Mouse (Mus musculus) embryonic facial prominence, embryonic 11.5 days (tissue): ENCODE measurements around the gene Cacna2d4. TPM values are rescaled to one million over a fixed set of nuclear protein-coding genes. Genes with fewer than 3 reads are reported as not detected.

Source experiments
- ATAC-seq: fragments of 200-750 bp; cut with Nextera tagmentation; replicated peaks from 2 replicates; pipeline ENCODE4 v1.8.0; 2017; ENCODE audit warnings: low read depth; ENCODE audit not compliant: insufficient number of reproducible peaks, low FRiP score, low TSS enrichment
- DNase-seq: peaks from one replicate; pipeline ENCODE4 v3.0.0-alpha.2; 2015; ENCODE audit warnings: low spot score
- H3K27ac ChIP-seq: fragments of 300-500 bp; sonication (generic); replicated peaks from 2 replicates; pipeline ENCODE4 v1.5.1; 2014; ENCODE audit warnings: mild to moderate bottlenecking, low read depth, low read length, control low read depth
- H3K27me3 ChIP-seq: fragments of 300-500 bp; sonication (generic); 2 replicates; pipeline ENCODE4 v1.6.1; 2014; ENCODE audit warnings: mild to moderate bottlenecking, low read length, moderate library complexity, mixed read lengths; ENCODE audit not compliant: control insufficient read depth, insufficient read depth
- H3K36me3 ChIP-seq: fragments of 300-500 bp; sonication (generic); replicated peaks from 2 replicates; pipeline ENCODE4 v1.6.1; 2014; ENCODE audit warnings: low read depth, mild to moderate bottlenecking, low read length, moderate library complexity, mixed read lengths; ENCODE audit not compliant: control insufficient read depth, insufficient read depth
- H3K4me1 ChIP-seq: fragments of 300-500 bp; sonication (generic); 2 replicates; pipeline ENCODE4 v1.6.1; 2014; ENCODE audit warnings: low read length, mixed read lengths; ENCODE audit not compliant: control insufficient read depth, insufficient read depth
- H3K4me2 ChIP-seq: fragments of 300-500 bp; sonication (generic); 2 replicates; pipeline ENCODE4 v1.6.1; 2014; ENCODE audit warnings: low read depth, mild to moderate bottlenecking, control low read depth, low read length, moderate library complexity
- H3K4me3 ChIP-seq: fragments of 300-500 bp; sonication (generic); 2 replicates; pipeline ENCODE4 v1.5.1; 2014; ENCODE audit warnings: low read depth, low read length, control low read depth
- H3K9ac ChIP-seq: fragments of 300-500 bp; sonication (generic); replicated peaks from 2 replicates; pipeline ENCODE4 v1.6.1; 2014; ENCODE audit warnings: mild to moderate bottlenecking, control low read depth, low read length
- H3K9me3 ChIP-seq: fragments of 300-500 bp; sonication (generic); replicated peaks from 2 replicates; pipeline ENCODE4 v1.6.1; 2016; ENCODE audit warnings: mild to moderate bottlenecking, low read length, inconsistent platforms, mixed read lengths; ENCODE audit not compliant: control insufficient read depth
- WGBS: fragments of 180-500 bp; shearing (Covaris S2); extraction: QIAGEN DNeasy Blood & Tissue Kit; methylation state at CpG from one replicate; pipeline ENCODE4 v1.1.7; 2014; 5-methylcytosine and 5-hydroxymethylcytosine counted together
- polyA plus RNA-seq: library from polyadenylated mRNA; unstranded; fragments of >200 nt; fragmentation: Nextera tagmentation; extraction: Ambion mirVana; gene quantifications from 2 replicates; pipeline ENCODE4 v1.2.1, GENCODE M21; 2014

The Cacna2d4 gene
- polyA plus RNA-seq, 1 experiment from 2014 or later: not detected

DNA sequence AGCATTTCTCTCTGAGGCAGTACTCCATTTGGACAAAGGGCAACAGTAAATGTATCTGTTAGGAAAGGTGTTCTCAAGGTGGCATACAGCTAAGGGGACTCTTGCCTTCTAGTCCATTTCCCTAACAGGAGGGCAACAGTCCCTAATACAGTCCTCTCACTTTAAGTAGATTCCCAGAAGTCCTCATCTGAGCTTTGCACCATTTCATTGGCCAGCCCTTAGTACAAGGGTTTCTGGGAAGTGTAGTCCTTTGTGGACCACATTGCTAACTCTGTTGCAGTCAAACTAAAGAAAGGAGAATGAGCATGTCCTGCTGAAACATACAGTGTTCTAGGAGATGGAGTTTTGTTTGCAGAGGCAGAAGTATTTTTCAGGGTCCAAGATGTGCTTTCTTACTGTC is 105.1 kb downstream of the Cacna2d4 start:
- Histone ChIP-seq H3K27me3 (no peaks in the 10 kb centered on the region), H3K9ac (no peak overlapping the region), H3K36me3 (no peaks in the 10 kb centered on the region), H3K27ac (no peak overlapping the region), H3K4me2 (no peak overlapping the region), H3K4me1 (no peaks in the 10 kb centered on the region), H3K9me3 (no peaks in the 10 kb centered on the region), H3K4me3 (no peak overlapping the region)
- DNase-seq: peak; percentile 54
- ATAC-seq: no peak

DNA sequence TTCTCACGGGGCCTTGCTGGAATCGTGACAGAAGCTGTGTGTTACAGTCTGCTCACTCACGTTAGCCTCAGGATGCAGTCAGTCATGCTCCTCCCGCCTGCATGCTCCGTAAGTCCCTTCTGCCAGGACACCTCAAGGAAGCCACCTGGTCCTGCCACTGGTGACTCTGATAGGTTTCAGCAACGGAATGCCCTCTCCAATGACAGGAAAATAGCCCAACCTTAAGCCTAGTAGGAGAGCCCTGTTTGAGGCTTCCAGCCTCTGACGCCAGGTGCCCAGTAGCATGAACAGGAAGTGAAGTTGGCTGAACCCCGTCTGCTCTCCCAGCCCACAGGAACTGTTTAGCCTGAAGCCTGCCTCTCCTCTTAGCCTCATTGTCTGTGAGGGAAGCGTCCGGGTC is 109.9 kb downstream of the Cacna2d4 start:
- Histone ChIP-seq H3K4me1 (no peaks in the 10 kb centered on the region), H3K27me3 (no peaks in the 10 kb centered on the region), H3K4me2 (no peak overlapping the region), H3K36me3 (no peaks in the 10 kb centered on the region), H3K4me3 (no peak overlapping the region), H3K9ac (no peak overlapping the region), H3K9me3 (no peaks in the 10 kb centered on the region), H3K27ac (no peak overlapping the region)
- no peak for DNase-seq
- ATAC-seq: no peak
- WGBS: 60% methylated on average over 10 of the region's 10 CpGs

DNA sequence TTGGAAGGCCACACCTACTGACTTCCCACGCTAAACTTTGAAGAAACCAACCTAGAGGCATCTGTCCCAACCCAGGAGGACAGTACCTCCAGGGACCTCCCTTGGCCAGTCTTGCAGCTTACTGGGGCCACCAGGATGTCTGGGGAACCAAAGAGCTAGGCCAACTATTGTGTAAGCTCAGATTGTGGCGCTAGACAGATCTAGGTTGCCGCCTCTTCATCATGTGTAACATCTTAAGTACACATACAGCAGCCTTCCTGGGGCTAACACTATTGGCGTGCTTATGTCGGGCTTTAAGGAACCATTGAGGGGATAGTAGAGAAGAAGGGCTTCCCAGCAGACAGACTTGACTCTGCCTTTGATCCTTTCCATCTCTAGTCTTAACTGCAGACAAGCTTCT is 111.5 kb downstream of the Cacna2d4 start:
- no peaks in the 10 kb centered on the region for H3K9me3 ChIP-seq
- 79% methylated on average over 5 of the region's 5 CpGs for WGBS
- no peak overlapping the region for H3K4me2 ChIP-seq
- no peak overlapping the region for H3K4me3 ChIP-seq
- no peak overlapping the region for H3K27ac ChIP-seq
- no peaks in the 10 kb centered on the region for H3K4me1 ChIP-seq
- DNase-seq: no peak
- H3K36me3 ChIP-seq: no peaks in the 10 kb centered on the region
- no peak for ATAC-seq
- H3K27me3 ChIP-seq: no peaks in the 10 kb centered on the region
- no peak overlapping the region for H3K9ac ChIP-seq

DNA sequence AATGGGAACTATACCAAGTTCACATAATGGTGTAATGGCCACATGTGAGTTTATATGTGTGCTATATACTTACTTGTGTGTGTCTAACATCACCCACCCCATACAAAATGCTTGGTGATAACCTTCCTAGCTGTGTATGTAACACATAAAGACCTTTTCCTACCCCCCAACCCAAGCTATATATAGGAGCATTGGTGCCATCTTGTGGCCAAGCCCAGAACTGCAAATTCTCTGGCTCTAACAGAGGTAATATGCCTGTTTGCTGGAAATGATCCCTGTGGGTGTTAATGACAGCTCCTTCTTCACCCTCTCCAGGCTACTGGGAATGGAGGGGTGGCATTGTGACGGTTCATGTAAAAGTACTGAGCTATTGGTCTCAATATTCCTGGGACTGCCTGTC is 111.9 kb downstream of the Cacna2d4 start:
- WGBS: 0% methylated on average over 1 of the region's 1 CpGs
- Histone ChIP-seq H3K4me3 (no peak overlapping the region), H3K4me2 (no peak overlapping the region), H3K9me3 (no peaks in the 10 kb centered on the region), H3K27me3 (no peaks in the 10 kb centered on the region), H3K9ac (no peak overlapping the region), H3K4me1 (no peaks in the 10 kb centered on the region), H3K36me3 (no peaks in the 10 kb centered on the region), H3K27ac (no peak overlapping the region)
- ATAC-seq: no peak
- peak; percentile 94 for DNase-seq

DNA sequence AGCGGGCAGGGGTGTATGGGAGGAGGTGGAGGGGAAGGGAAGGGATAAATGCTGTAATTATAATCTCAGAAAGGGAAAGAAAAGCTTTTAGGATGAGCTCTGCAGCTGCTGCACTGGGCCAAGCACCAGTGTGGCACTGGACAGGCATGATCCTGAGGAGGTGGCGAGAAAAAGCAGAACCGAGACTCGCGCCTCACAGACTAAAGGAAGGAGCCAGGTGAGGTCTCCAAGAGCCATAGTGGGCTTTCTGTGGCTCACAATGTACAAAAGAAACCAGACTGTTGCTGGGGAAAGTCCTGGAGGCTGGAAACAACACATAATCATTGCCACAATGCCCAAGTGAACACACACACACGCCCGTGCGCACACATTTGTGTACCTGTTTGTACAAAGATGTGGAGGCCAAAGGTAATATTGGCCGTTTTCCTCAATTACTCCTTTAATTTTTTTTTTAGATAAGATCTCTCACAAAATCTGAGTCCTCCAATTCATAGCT is 114.4 kb downstream of the Cacna2d4 start:
- Histone ChIP-seq H3K4me3 (no peak overlapping the region), H3K4me2 (no peak overlapping the region), H3K9me3 (no peaks in the 10 kb centered on the region), H3K9ac (no peak overlapping the region), H3K27ac (no peak overlapping the region), H3K36me3 (no peaks in the 10 kb centered on the region), H3K27me3 (no peaks in the 10 kb centered on the region), H3K4me1 (no peaks in the 10 kb centered on the region)
- ATAC-seq (no peak), DNase-seq (no peak)
- 85% methylated on average over 9 of the region's 9 CpGs for WGBS

DNA sequence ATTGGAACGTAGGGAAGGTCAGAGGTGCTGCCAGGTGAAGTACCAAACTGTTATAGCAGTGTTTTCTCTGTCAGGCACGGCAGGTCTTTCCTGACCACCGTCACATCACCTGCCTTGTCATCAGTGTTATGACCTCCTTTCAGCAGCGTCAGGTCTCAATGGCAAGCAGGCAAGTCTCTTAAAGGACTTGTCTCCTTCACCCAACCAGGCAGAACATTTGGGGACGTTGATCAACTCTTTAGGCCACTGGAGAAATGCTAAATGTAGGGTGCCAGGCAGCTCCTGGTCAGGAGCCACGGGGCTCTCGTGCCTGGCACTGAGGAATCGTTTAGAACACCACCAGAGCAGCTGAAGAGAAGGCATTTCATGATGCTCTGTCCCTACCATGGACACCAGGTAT is 115.3 kb downstream of the Cacna2d4 start:
- Histone ChIP-seq H3K27ac (no peak overlapping the region), H3K27me3 (no peaks in the 10 kb centered on the region), H3K4me3 (no peak overlapping the region), H3K9me3 (no peaks in the 10 kb centered on the region), H3K36me3 (no peaks in the 10 kb centered on the region), H3K4me2 (no peak overlapping the region), H3K4me1 (no peaks in the 10 kb centered on the region), H3K9ac (no peak overlapping the region)
- no peak for DNase-seq
- WGBS: 81% methylated on average over 8 of the region's 8 CpGs
- no peak for ATAC-seq

DNA sequence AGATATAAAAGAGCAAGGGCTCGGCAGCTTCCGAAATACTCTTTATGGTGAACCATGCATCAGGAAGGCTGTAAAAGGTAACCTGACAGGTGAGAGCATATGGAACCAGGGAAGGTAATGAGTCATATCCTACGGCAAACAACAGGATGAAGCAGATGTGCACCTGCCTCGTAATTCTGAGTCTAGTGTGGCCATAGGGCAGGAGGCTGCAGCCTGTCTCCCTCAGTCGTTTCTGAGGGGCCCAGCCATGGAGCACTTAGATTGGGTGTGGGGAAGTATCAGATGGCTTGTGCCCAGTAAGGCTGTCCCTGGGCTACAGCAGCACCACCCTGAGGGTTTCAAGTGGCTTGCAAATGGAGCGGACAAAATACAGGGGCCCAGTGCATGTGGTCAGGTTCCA is 116.2 kb downstream of the Cacna2d4 start:
- H3K9me3 ChIP-seq: no peaks in the 10 kb centered on the region
- DNase-seq: no peak
- no peak overlapping the region for H3K27ac ChIP-seq
- H3K9ac ChIP-seq: no peak overlapping the region
- H3K27me3 ChIP-seq: no peaks in the 10 kb centered on the region
- no peaks in the 10 kb centered on the region for H3K4me1 ChIP-seq
- no peak overlapping the region for H3K4me3 ChIP-seq
- H3K36me3 ChIP-seq: no peaks in the 10 kb centered on the region
- H3K4me2 ChIP-seq: no peak overlapping the region
- WGBS: 88% methylated on average over 6 of the region's 6 CpGs
- no peak for ATAC-seq

DNA sequence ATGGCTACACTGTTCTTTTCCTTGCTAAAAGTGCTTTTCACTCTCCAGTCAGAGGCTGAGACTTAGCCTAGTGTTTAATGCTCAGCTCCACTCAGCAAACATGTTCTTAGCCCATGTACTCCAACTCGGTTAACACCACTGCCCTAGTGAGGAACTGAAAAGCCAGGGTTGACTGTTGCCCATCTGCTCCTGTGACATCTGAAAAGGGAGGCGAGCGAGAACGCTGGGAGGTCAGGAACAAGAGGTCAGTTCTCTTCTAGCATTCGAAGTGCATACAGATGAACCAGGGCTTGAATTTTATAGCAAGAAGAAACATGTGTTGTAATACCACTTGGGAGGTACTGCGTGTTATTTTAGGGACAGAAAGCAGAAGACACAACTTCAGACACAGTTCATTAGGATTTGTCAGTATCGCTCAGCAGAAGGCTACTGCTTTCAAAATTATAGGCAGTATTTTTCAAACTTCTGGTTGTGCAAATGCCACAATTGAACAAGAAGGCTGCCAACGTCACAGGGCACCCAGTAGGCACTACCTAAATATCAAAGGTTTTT is 121.8 kb downstream of the Cacna2d4 start:
- H3K27ac ChIP-seq: no peak overlapping the region
- no peaks in the 10 kb centered on the region for H3K9me3 ChIP-seq
- H3K36me3 ChIP-seq: no peaks in the 10 kb centered on the region
- H3K4me1 ChIP-seq: no peaks in the 10 kb centered on the region
- no peaks in the 10 kb centered on the region for H3K27me3 ChIP-seq
- ATAC-seq: no peak
- H3K4me2 ChIP-seq: no peak overlapping the region
- H3K4me3 ChIP-seq: no peak overlapping the region
- no peak for DNase-seq
- WGBS: 91% methylated on average over 8 of the region's 8 CpGs
- no peak overlapping the region for H3K9ac ChIP-seq
